Mouse (Mus musculus): Measurements from ENCODE around the gene Zfp978. TPM values are rescaled to one million over a fixed set of nuclear protein-coding genes. Genes with fewer than 3 reads are reported as not detected.
"Not testable (repeated sequence)": the region's sequence is repeated elsewhere in the genome, so short reads cannot be mapped to it uniquely, and the experiment has no call there.

The Zfp978 gene
- polyA plus RNA-seq, 1 experiment from 2014 or later = not detected

DNA sequence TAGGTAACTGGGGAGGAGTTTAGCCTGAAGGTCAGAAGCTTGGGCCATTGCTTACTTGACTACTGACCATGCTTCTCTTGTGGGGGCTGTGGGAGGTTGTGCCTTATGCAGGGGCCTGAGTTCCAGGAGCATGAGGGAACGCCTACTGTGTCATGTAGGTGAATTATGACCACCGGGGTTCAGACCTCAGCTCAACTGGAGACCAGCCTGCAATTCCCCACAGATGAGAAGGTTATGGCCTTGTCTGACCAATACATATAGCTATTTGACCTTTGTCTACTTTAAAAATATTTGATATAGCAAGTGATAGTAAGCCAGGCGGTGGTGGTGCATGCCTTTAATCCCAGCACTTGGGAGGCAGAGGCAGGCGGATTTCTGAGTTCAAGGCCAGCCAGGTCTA lies 22.1 kb downstream of the Zfp978 start:
- H3K27ac ChIP-seq (ENCODE audit: low read depth, low read length); H3K9me3 ChIP-seq (ENCODE audit: control insufficient read depth, low read length); H3K36me3 ChIP-seq (ENCODE audit: control insufficient read depth, insufficient read depth, low read length); H3K4me2 ChIP-seq (ENCODE audit: low read length); H3K9ac ChIP-seq (ENCODE audit: low read depth, low read length); H3K4me3 ChIP-seq (ENCODE audit: low read length); ATAC-seq; H3K4me1 ChIP-seq (ENCODE audit: control insufficient read depth, insufficient read depth, low read depth, low read length); H3K27me3 ChIP-seq (replicated peaks; ENCODE audit: control insufficient read depth, insufficient read depth, low read length): not testable (repeated sequence)
- 94% methylated on average over 2 of the region's 4 CpGs for WGBS

DNA sequence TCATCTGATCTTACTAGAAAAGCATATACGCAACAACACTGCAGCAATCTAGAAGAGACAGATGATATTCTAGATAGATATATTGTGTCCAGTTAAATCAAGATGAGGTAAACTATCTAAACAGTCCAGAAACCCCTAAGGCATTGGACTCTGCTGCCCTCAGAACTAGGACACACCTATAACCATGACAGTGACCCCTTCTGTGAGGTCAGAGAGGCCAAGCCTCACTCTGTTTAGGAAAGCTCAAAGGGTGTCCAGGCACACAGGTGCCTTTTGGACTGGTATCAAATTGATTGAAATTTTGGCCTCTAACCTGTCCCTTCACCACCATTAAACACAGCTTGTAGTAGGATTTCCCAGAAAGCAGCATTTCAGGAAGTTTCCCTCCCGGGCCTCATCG lies 36.1 kb downstream of the Zfp978 start:
- 92% methylated on average over 3 of the region's 3 CpGs for WGBS
- not testable (repeated sequence) for H3K4me3 ChIP-seq (ENCODE audit: low read length); H3K27me3 ChIP-seq (replicated peaks; ENCODE audit: control insufficient read depth, insufficient read depth, low read length); ATAC-seq; H3K4me2 ChIP-seq (ENCODE audit: low read length); H3K27ac ChIP-seq (ENCODE audit: low read depth, low read length); H3K9ac ChIP-seq (ENCODE audit: low read depth, low read length); H3K4me1 ChIP-seq (ENCODE audit: control insufficient read depth, insufficient read depth, low read depth, low read length); H3K36me3 ChIP-seq (ENCODE audit: control insufficient read depth, insufficient read depth, low read length)
- peaks cover 32% of the 10 kb centered on the region for H3K9me3 ChIP-seq (ENCODE audit: control insufficient read depth, low read length)

DNA sequence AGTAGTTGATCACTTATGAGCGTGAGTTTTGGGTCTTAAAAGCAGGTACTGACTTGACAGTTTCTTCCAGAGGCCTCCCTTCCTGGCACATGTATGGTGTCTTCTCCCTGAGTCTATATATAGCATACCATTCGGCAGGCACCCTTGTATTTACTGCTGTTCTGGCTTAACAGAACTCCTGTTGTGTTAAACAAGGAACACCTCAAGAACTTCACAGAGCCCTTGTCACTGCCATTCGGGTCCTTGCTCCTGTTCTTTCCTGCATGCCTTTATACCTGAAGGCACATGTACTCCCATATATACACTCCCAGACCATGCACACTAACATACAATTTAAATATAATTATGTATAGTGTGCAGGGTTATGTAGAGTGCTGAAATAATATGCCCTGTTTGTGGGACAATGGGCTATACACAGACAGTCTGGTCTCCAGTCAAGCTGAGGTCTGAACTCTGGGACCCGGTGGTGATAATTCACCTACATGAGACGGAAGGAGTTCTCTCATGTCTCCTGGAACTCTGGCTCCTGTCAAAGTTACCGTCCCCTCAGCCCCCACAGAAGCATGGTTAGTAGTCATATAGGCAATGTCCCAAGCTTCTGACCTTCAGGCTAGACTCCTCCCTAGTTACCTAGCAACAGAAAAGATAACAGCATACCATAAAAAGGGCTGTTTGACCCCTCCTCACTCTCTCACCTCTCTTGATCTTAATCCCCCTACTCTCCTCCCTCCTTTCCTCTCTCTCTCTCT lies 37.0 kb downstream of the Zfp978 start:
- H3K9me3 ChIP-seq (ENCODE audit: control insufficient read depth, low read length) = peaks cover 36% of the 10 kb centered on the region
- not testable (repeated sequence) for H3K4me2 ChIP-seq (ENCODE audit: low read length); ATAC-seq; H3K9ac ChIP-seq (ENCODE audit: low read depth, low read length); H3K4me3 ChIP-seq (ENCODE audit: low read length); H3K27ac ChIP-seq (ENCODE audit: low read depth, low read length); H3K4me1 ChIP-seq (ENCODE audit: control insufficient read depth, insufficient read depth, low read depth, low read length); H3K27me3 ChIP-seq (replicated peaks; ENCODE audit: control insufficient read depth, insufficient read depth, low read length); H3K36me3 ChIP-seq (ENCODE audit: control insufficient read depth, insufficient read depth, low read length)
- 86% methylated on average over 6 of the region's 6 CpGs for WGBS

DNA sequence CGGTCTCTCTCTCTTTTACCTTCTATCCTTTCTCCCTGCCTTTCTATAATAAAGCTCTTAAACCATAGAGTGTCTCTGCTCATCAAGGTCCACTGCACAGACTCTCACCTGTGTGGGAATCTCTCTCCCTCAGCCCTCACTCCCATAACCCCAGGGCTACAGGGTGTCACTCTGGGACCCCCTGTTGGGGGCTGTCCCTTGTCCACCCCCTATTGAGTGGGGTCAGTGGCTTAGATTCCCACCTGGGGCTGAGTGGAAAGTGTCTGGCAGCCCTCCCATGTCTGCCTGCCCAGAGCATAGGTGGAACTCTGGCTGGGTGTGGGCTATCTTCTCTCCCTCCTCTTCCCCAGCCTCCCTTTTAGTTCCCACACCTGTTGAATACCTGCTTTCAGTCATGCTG lies 37.6 kb downstream of the Zfp978 start:
- not testable (repeated sequence) for H3K4me1 ChIP-seq (ENCODE audit: control insufficient read depth, insufficient read depth, low read depth, low read length); H3K4me2 ChIP-seq (ENCODE audit: low read length); H3K36me3 ChIP-seq (ENCODE audit: control insufficient read depth, insufficient read depth, low read length); H3K27ac ChIP-seq (ENCODE audit: low read depth, low read length); ATAC-seq; H3K4me3 ChIP-seq (ENCODE audit: low read length); H3K9ac ChIP-seq (ENCODE audit: low read depth, low read length); H3K27me3 ChIP-seq (replicated peaks; ENCODE audit: control insufficient read depth, insufficient read depth, low read length)
- WGBS = 95% methylated on average over 1 of the region's 1 CpGs
- H3K9me3 ChIP-seq (ENCODE audit: control insufficient read depth, low read length) = peaks cover 41% of the 10 kb centered on the region

DNA sequence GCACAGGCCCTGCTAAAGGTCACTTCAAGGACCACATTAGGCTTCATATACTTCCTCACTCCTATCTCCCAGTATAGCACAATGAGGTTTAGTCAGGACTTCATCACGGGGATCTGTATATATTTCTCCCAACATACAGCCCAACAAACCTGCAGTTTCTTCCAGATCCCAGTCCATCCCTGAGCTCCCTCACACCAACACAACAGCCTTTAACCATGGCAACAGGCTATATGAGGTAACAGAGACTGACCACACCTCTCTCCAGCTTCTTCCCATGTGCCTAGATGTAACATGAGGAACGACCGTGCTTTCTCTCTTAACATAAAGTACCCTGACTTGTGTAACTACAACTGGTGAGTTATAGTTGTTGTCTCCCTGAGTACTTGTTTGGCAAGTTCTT lies 38.4 kb downstream of the Zfp978 start:
- not testable (repeated sequence) for H3K36me3 ChIP-seq (ENCODE audit: control insufficient read depth, insufficient read depth, low read length); H3K27ac ChIP-seq (ENCODE audit: low read depth, low read length); H3K4me3 ChIP-seq (ENCODE audit: low read length); ATAC-seq; H3K4me2 ChIP-seq (ENCODE audit: low read length); H3K27me3 ChIP-seq (replicated peaks; ENCODE audit: control insufficient read depth, insufficient read depth, low read length); H3K4me1 ChIP-seq (ENCODE audit: control insufficient read depth, insufficient read depth, low read depth, low read length); H3K9ac ChIP-seq (ENCODE audit: low read depth, low read length)
- WGBS = 77% methylated on average over 3 of the region's 3 CpGs
- H3K9me3 ChIP-seq (ENCODE audit: control insufficient read depth, low read length) = peaks cover 47% of the 10 kb centered on the region

DNA sequence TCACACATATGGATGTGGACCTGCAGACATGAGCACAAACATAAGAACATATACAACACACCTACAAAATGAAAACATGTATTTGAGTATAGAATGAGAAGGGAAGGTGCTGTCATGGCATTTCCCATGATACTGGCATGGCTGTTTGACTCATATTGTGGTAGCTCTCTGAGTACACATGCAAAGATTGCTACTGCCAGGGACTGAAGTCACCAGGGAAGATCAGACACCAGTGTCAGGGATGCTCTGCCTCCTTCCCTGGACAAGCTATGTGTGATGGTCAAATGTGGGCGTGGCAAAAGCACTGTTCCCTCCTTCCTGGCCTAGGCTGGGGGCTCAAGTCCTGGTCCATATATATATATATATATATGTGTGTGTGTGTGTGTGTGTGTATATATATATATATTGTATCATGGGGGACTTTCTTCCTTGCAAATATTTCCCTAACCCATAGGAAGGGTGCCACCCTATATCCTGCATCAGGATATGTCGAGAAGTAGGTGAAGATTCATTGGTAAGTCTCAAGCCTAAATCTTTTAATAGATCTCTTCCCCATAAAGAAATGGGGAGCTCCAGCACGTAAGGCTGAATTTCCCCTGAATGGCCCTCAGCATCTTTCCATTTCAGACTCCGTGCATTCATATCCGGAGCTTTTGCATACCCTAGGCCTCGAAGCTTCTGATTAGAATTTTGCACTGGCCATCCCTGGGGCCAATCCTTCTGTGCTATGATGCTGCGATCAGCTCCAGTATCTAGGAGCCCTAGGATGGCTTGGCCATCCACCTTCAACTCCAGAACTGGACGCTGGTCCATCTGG lies 39.1 kb downstream of the Zfp978 start:
- H3K36me3 ChIP-seq (ENCODE audit: control insufficient read depth, insufficient read depth, low read length); H3K4me1 ChIP-seq (ENCODE audit: control insufficient read depth, insufficient read depth, low read depth, low read length); H3K4me3 ChIP-seq (ENCODE audit: low read length); H3K9ac ChIP-seq (ENCODE audit: low read depth, low read length); H3K27ac ChIP-seq (ENCODE audit: low read depth, low read length); ATAC-seq; H3K4me2 ChIP-seq (ENCODE audit: low read length); H3K27me3 ChIP-seq (replicated peaks; ENCODE audit: control insufficient read depth, insufficient read depth, low read length): not testable (repeated sequence)
- WGBS = 87% methylated on average over 8 of the region's 8 CpGs
- H3K9me3 ChIP-seq (ENCODE audit: control insufficient read depth, low read length) = peaks cover 48% of the 10 kb centered on the region

DNA sequence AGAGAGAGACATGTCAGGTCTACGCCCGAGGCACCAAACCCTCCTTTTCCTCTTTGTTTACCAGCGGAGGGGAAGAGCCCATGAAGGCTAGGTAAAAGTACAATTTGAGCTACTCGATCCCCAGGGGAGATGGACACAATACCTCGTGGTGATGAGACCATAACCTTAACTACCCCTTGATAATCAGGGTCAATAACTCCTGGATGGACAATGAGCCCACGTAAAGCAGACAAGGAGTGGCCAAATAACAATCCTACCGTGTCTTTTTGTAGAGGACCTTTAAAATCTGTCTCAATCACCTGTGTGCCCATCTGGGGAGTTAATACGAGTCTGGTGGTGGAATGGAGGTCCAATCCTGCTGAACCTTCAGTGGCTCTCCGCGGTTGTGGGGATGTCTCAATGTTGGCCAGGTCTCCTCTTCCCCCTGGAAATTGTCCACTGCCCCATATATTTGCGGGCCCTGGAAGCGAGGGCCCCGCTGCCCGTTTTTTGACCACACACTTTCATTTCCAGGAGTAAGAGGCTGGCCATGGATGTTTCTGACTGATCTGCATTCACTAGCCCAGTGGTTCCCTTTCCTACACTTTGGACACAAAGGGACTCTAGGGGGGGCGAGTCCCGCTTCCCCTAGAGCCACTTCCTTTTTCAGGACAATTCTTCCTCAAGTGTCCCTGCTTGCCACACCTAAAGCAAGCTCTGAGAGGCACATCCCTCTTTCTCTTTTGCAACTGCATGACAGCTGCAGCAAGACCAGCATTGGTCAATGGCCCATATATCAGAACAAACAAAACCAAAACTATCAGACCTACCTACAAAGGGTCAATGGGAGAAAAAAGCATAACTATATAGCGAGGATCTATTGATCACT lies 40.0 kb downstream of the Zfp978 start:
- WGBS = 81% methylated on average over 15 of the region's 17 CpGs
- not testable (repeated sequence) for H3K4me1 ChIP-seq (ENCODE audit: control insufficient read depth, insufficient read depth, low read depth, low read length); H3K9ac ChIP-seq (ENCODE audit: low read depth, low read length); H3K4me3 ChIP-seq (ENCODE audit: low read length); ATAC-seq; H3K36me3 ChIP-seq (ENCODE audit: control insufficient read depth, insufficient read depth, low read length); H3K27me3 ChIP-seq (replicated peaks; ENCODE audit: control insufficient read depth, insufficient read depth, low read length); H3K4me2 ChIP-seq (ENCODE audit: low read length); H3K27ac ChIP-seq (ENCODE audit: low read depth, low read length)
- peaks cover 48% of the 10 kb centered on the region for H3K9me3 ChIP-seq (ENCODE audit: control insufficient read depth, low read length)

DNA sequence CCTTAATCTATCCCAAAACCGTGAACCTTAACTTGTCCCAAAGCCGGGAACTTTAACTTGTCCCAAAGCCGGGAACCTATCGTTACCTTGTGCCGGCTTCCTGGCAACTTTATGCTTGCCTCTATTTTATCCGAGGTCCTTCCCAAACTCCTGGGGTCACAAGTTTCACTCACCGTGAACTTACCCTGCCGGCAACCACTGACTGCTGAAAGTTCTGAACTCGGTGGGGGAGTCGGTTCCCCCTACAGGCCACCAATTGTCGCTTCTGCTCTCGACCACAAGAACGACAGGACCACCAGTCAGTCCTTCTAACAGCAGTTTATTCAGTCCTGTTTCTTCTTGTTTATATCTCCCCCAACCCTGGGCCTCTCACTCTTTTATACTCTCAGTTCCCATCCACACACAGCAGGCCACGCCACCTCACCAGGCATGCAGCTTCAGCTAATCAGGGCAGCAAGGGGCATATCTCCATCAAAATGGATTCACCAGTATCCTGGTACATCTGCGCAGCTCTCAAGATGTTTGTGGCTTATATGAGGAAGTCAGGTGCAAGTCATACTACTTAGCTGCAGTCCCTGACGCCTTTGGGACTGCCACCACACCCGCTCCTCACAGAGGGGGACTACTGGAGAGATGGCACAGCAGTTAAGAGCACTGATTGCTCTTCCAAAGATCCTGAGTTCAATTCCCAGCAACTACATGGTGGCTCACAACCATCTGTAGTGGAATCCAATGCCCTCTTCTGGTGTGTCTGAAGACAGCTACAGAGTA lies 40.8 kb downstream of the Zfp978 start:
- H3K4me3 ChIP-seq (ENCODE audit: low read length); H3K36me3 ChIP-seq (ENCODE audit: control insufficient read depth, insufficient read depth, low read length); H3K4me1 ChIP-seq (ENCODE audit: control insufficient read depth, insufficient read depth, low read depth, low read length); H3K4me2 ChIP-seq (ENCODE audit: low read length); H3K9ac ChIP-seq (ENCODE audit: low read depth, low read length); ATAC-seq; H3K27me3 ChIP-seq (replicated peaks; ENCODE audit: control insufficient read depth, insufficient read depth, low read length); H3K27ac ChIP-seq (ENCODE audit: low read depth, low read length): not testable (repeated sequence)
- H3K9me3 ChIP-seq (ENCODE audit: control insufficient read depth, low read length) = peaks cover 48% of the 10 kb centered on the region
- 83% methylated on average over 17 of the region's 17 CpGs for WGBS

Measured in hindbrain, embryonic 16.5 days (tissue).